Mouse (Mus musculus) embryo, embryonic 9.5 days (tissue): ENCODE measurements at regions not wholly inside any gene's neighbourhood (a gene's known extent, or its start where the extent isn't known, plus 50 kb on each side); places are given as distances from the start of the nearest gene placed in this dataset.
"Not testable (repeated sequence)": the region's sequence is repeated elsewhere in the genome, so short reads cannot be mapped to it uniquely, and the experiment has no call there.

ENCODE experiments used
- DNase-seq: peaks from one replicate; pipeline ENCODE4 v3.0.0-alpha.2; 2017; ENCODE audit errors: extremely low spot score

DNA sequence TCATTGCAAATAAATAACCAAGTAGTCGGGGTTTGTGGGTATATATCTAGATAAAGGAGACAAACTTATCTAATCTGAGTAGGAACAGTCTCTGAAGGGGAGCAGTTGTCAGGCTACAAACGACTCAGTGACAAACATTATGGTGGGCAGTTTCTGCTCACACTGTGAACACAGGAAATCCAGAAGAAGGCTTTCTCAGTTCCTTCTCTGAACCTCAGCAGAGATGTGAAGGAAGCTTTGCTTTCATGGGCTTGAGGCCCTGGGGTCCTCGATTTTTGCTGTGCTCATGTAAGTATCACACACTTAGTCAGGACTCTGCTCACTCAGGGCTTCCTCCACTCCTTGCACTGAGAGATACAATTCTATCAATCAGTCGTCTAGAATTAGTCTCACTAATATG is 994.7 kb upstream of the Foxg1 start:
- DNase-seq: no peak

DNA sequence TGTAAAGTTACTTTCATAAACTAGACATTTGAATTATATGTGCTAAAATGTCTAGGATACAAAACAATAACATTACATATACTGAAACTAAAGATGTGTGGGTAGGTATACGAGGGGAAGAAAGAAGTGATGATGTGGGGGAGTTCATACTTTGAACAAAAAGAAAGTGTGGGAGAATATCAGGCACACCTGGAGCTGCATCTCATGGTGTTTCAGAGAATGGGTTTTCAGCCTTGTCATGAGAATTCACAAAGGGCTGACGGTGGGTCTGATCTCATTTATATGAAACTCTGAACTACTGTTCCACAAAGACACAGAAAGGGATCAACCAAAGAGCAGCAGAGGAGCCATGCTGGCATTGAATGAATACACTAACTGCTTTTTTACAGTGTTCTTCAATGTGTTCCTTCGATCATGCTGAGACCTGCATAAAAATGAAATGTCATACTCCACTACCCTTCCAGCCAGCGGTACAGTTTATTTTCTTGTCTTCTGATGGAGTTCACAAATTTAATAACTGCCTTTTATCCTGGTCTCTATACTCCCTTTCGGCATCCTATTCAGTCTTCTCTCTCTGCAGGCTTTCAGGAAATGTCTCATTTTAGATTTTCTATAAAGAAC is 994.2 kb upstream of the Foxg1 start:
- DNase-seq: no peak

DNA sequence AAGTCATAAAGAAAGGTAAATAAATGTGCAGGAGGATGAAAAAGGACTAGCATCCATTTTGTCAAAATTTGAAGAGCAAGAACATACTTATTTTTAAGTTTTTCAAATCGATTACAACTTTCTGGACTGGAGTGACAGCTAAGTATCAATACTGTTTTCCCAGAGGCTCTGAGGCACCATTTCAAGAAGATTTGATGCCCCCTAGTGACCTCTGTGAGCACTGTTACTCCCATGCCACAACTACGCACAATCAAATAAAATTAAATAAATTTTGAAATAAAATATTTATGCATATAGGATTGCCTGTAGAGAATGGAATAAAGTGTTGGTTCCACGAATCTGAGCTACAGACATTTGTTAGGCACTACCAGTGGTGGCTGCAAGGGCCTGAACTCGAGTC is 991.5 kb upstream of the Foxg1 start:
- peak; percentile 1 for DNase-seq

DNA sequence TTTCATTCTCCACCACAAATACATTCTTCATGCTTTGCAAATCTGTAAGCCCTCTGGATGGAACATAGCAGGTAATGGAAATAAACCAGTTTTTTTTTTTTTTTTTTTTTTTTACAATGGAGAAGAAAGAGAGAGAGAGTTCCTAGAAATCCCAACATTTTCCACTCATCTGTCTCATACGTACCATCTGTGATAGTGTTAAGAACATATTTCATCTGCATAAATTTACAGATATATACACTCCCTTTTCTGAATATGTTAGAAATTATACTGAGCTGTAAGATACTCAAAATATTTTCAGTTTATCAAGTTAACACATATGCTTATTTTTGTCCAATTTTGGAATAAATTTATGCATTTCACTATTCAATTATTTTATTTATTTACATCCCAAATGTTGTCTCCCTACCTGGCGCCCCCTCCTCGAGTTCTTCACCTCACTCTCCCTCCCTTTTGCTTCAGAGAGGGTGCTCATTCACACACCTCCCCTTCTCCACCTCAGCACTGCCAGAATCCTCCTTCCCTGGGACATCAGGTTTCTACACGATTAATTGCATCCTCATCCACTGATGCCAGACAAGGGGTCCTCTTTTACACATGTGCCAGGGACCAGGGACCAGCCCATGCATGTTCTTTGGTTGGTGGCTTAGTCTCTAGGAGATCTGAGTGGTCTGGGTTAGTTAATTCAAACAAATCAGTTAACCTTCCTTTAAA is 943.0 kb upstream of the Foxg1 start:
- no peak for DNase-seq

DNA sequence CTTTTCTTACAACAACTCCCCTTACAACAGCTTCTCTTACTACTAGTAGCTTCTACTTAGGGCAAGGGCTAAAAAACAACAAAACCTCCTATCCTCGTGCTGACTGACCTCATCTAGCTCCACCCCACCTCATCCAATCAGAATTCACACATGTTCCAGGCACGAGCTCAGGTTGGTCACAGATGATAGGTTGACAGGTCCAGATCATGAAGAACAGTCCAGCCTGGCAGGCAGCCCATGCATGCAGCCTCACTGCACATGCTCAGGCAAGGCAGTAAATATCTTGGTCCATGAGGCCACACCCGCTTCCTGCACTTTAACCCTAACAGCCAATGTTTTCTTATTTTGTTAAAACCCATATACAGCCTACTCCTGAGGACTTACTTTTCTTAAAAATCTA is 933.7 kb upstream of the Foxg1 start:
- DNase-seq: not testable (repeated sequence)

DNA sequence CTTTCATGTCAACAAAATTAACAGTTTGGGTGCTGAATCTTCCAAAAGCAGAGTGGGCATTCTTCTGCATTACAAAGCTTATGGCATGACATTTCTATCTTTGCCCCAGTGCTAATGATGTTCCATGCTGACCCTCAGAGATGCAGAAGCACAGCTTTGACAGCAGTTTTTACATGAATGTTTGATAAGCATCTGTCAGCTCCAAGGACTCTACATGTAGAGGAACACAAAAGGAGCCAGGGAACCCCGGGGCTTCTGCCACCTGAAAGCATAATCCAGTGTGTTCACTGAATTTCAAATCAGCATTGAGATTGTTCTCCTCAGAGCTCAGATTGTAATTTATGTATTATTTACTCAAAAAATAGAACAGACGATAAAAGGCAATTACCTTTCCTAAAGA is 920.1 kb upstream of the Foxg1 start:
- DNase-seq: no peak

DNA sequence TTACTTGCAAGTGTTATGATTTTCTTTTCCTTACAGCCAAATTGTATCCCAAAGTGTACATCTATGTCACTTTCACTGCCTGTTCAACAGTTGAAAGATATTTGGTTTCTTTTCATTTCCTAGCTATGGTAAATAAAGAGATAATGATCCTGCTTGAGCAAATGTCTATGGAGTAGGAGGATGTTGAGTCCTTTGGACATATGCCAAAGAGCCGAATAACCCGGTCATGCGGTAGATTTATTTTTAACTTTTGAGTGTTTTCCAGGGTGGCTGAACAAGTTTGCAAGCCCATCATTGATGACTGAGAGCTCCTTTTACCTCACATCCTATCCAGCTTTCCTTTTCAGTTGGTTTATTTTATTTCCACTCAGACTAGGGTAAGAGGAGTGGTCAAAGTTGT is 881.7 kb upstream of the Foxg1 start:
- no peak for DNase-seq

DNA sequence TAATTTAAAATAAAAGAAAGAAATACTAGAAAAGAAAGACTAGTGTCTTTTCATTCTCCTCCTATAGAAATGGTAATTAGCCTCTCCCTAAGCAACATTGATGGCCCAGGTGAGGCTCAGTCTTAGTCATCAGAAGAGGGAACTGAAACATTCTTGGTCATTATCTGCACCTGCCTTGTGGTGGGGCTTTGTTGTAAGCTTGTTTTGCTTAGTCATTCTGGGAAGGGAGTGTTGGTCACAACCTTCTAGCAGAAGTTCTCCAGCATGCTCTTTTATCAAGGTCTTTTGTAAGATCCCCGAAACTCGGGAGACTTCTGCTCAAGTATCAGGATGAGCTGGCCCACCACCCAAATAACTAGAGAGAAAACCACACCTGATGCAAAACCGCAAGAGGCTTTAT is 870.9 kb upstream of the Foxg1 start:
- DNase-seq: no peak

DNA sequence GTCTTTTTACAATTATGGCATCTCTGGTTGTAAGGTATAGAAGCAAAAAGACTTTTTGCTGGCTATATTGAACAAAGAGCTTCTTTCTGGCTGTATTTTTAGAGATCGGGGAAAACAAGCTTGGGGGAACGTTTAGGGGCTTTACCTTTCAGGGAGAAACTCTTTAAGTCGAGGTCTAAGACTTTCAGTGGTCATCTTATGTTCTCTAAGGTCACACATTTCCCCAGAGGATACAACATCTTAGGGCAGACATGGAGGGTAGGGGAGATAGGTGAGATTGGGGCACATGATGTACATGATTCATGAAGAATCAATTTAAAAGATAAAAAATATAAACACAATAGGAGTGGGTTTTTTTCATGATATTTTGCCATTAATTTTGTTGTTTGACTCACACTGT is 870.2 kb upstream of the Foxg1 start:
- no peak for DNase-seq

DNA sequence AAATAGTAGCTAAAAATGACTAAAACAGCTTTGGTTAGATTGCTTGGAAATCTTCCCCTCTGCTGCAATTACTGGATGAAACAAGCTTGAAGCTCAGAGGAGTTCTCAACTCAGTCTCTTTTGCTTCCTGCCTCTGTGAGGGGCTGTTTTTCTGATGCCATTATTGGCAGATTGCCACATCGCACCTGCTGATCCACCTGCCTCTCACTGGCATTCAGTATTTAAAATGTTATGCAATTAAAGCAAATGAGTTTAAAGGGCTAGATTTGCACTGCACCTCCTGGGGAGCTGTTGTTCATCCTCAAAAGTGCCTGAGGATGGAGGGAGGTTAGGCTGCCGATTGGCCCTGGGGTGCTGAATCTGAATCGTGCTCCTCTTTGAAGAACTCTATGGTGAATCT is 860.5 kb upstream of the Foxg1 start:
- DNase-seq: no peak

DNA sequence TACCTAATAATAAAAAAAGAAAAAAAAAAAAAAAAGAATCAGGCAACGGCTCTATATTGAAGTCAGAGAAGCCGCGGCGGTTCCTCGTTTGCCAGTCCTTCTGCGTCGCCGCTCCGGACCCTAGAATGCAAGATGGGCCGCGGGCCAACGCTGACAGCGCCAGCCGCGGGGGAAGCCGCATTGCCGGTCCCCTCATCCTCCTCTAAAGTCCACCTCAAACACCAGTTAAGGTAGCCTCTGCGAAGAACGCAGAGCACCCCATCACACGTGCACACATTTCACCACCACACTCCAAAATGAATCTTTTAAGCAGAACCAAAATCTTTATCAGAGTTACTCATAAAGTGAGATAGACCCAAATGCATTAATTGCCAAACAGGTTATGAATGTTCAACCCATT is 822.8 kb upstream of the Foxg1 start:
- DNase-seq: not testable (repeated sequence)

DNA sequence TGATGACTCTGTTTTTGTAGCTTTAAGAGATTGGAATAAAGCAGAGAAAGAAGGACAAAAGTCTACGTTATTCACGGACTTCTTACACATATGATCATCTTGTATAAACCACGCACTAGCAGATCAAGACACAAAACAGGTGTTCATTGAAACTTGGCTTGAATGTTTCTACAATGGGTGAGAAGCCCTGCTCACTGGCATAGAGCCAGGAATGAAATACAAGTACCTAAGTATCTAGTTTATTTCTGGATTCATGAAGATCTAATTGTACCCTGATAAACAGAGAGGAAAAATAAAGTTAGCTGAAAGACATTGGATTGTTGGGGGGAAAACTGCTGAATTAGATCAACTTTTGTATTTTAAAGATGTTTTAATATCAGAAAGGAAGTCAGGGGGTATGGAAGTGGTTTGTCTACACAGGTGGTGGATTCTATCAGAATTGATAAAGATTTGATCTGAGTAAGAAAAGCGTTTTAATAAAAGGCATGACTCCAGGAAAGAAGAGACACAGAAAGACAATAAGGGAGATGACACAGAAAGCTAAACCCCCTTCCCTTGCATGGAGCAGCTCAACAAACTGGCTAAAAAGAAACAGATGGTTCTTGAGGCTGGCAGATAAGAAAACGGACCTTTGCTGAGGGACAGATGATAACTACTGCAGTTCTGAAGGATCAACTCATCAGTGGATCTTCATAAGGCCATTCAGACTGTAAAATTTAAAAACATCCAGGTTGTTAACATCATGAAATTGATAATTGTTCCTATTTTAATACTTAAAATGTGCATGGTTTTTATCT is 777.9 kb upstream of the Foxg1 start:
- DNase-seq: no peak

DNA sequence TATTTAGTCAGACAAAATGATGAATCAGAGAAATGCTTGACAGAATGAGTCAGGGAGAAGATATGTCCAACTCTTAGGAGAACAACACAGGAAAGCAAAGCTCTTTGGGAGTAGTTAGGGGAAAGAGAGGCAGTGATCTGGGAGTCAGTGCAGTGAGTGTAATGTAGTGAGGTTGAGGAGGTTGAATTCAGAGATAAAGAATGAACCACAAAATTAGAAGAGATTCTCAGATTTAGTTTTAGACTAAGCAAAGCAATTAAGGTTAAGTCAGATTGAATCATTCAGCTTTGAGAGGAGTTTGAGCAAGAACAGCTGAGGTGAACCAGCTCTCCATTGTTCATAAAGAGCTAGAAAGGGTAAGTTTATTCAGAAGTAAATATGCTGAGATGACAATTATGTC is 777.0 kb upstream of the Foxg1 start:
- no peak for DNase-seq

DNA sequence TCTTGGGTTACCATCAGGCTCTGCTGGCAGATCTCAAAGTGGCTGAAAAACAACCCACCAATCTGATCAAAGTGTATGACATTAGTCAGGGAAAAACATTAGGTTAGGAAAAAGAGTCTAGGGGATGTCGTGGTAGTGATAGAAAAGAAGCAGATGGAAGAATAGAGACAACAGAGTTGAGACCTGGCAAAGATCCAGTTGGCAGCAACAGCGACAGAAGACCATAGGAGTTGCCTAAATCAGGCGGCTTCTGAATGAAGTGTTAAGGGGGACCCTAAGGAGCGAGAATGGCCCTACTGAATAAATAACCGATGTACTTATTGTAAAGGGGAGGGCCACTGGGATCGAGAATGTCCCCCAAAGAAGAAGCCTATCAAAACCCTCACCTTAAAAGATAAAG is 773.1 kb upstream of the Foxg1 start:
- DNase-seq: no peak

DNA sequence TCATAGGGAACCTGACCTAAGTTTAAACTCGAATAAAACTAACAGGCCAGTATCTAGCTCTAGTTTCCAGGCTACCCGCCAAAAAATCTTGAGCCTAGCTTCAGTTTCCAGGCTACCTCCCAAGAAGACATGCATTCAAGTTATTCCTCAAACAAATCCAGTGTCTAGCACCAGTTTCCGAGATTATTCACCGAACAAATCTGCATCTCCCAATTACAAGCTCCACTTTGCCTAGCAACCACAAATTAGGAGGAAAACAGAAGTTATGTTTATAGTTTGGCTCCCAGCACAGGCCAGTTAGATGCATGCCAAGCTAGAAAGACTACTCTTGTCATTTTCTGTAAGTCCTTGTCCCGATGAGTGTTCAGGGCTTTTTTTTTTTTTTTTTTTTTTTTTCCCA is 770.4 kb upstream of the Foxg1 start:
- DNase-seq: no peak

DNA sequence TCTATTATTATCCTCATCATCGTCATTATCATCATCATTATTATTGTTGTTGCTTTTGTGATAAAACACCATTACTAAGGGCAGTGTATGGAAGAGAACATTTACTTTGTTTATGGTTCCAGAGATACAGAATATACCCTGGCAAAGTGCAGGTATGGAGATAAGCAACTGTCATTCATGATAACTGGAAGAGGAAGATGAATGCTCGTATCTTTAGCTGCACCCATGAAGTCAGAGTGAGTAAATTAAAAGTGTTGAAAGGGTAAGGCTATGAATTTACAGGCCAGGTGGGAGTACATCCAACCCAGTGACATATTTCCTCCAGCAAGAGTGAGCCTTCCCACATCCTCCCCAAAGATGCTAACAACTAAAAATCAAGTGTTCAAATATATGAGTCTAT is 766.1 kb upstream of the Foxg1 start:
- DNase-seq: no peak

DNA sequence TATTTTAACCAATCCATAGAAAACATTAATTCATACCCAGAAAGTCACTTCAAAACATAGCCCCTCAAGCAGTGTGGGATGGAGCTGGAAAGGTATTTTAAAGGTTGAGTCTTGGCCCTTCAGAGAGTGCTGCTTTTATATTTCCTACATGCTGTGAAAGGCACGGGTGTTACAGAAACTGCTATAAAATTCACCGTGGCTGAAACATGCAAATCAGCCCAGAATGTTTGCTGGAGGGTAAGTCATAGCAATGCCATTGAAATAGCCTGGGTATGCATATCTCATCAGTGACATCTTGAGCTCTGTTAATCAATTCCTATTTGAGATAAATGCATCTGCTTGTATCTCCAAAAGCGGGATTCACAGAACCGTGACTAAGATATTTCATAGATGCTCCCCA is 748.9 kb upstream of the Foxg1 start:
- no peak for DNase-seq

DNA sequence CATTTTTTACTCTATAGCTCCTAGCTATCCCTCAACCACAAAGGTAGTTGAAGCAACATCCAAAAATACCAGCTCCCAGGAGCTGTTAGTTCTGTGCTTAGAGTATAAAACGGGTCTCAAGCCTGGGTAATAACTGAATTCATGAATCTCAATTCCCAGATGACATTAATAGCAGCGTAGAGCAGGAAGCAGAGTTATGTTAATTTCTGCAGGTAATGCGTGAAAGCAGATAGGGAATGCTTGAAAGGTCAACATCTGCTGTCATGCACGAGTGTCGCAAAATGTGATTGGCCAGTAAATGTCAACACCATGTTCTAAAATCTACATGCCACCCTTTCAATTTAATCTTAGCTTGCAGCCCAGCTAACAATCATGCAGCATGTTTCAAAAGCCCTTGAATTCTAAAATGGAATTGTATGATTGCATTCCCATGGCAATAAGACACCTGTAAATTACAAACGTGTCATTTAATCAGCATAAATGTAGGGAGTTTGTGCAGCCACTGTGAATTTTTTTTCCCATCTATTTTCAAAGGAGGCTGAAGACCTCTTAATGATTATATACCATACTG is 747.7 kb upstream of the Foxg1 start:
- no peak for DNase-seq

DNA sequence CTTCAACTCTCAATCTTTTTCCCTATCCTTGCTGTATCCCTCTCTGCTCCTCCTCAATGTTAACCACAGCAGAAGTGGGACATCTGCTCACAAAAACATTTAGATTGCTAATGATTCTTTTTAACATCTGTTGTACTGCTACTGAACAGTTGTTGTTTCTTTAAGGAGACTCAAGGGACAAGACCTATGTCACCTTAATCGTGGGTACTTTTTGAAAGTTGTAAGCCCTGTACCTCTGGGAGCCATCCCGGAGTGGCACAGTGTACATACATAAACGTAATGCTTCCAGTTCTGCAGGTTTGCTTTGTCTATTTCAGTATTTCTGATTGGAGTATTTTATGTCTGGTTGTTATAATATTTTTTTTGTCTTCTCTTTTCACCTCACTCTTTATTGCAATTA is 740.5 kb upstream of the Foxg1 start:
- DNase-seq: no peak

DNA sequence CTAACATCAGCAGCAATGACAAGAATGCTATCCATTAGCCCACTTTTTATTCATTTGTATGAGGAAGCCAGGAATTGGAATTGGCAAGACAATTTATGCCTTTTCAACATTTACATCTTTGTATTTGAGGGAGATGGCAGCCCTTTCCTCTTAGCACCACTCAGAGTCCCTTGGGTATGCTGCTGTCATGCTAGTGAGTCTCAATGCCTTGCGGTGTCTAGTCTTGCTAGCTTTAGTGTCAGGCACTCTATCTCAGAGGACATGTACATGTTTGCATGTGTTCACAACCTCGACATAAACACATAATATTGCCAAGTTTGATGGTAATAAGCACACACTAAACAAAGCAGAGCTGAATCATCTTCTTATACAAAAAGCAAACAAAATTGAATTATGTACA is 737.3 kb upstream of the Foxg1 start:
- DNase-seq: no peak

DNA sequence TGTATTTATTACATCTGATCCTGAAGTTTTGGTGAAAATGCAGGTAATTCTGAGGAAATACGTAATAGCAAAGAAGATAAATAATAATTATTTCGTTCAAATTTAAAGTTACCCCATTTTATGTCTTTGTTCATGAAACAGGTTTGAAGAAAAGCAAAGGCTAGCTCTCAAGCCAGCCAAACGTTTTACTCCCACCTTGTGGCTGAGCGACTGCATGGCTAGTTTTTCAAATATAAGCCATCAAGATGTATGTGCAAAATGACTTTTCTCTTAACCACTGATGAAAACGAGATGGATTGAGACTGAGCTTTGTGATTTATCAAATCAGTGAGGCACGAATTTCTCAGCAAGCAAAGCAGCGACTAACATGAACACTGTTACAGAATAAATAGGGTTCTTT is 736.5 kb upstream of the Foxg1 start:
- DNase-seq: no peak

DNA sequence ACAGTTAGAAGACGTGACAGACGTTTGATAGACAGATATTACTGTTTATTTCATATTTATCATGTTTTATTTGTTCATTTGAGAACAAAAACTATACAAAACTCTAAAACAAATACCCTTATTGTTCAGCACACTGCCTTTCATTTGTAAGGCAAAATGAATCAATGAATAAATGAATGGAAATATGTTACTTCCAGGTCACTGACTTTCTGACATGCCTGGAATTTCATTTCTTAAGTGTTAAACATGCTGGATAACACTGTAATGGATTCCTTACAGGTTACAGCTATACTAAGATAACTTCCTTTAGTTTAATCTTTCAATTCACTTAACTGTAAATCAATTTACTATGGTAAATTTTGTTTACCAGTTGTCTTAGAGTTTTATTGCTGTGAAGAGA is 707.3 kb upstream of the Foxg1 start:
- no peak for DNase-seq

DNA sequence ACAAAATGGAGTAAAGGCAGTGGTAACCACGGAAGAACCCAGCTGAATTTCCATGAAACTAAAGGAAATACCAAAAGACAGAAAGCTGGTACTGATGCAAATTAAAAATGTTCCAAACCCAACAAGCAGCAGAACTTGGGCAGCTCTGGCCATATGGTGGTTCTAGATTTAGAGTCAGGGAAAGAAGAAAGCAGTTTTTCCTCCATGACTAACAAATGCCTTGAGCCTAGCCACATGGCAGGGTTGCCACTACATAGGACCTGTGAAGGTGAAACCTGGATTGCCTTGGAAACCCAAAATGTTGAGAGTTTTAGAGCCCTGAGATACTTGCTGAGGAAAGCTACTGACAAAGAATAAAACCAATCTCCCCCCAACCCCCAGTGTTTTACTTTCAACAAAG is 701.5 kb upstream of the Foxg1 start:
- DNase-seq: no peak
